Mouse (Mus musculus): ENCODE results near the gene Snx3. TPM values are rescaled to one million over a fixed set of nuclear protein-coding genes. Genes with fewer than 3 reads are reported as not detected.

Gene Snx3
- polyA plus RNA-seq, 1 experiment from 2014 or later = 326 TPM

GRCm38 (mm10) chr10:42580131-42580950 is 78.5 kb downstream of the Snx3 start:
- Histone ChIP-seq H3K4me1 (replicated peaks; ENCODE audit: insufficient read depth, low read length) (peaks cover 10% of the 10 kb centered on the region; the same call in 1 of the 2 replicates), H3K36me3 (ENCODE audit: insufficient read depth, low read length) (no peaks in the 10 kb centered on the region), H3K9me3 (replicated peaks; ENCODE audit: low read length) (no peaks in the 10 kb centered on the region), H3K4me3 (replicated peaks; ENCODE audit: low read depth, low read length) (no peak overlapping the region), H3K27me3 (ENCODE audit: insufficient read depth, low read length) (peaks cover 94% of the 10 kb centered on the region), H3K9ac (ENCODE audit: low read depth, low read length) (no peak overlapping the region), H3K27ac (no peak overlapping the region), H3K4me2 (ENCODE audit: low read length) (peak overlapping the region; percentile 31)
- WGBS = under 1% methylated on average over 29 of the region's 29 CpGs
- DNase-seq (ENCODE audit: low spot score) = no peak
- ATAC-seq (replicated peaks; ENCODE audit: low FRiP score, low read depth) = no peak
- TF ChIP-seq CTCF (IDR thresholded peaks at IDR 0.05; ENCODE audit: low read depth) = no peak

GRCm38 (mm10) chr10:42580951-42581277 is 79.1 kb downstream of the Snx3 start:
- H3K4me3 ChIP-seq (replicated peaks; ENCODE audit: low read depth, low read length) = no peak overlapping the region
- H3K27ac ChIP-seq = no peak overlapping the region
- WGBS = 6% methylated on average over 7 of the region's 7 CpGs
- H3K4me1 ChIP-seq (replicated peaks; ENCODE audit: insufficient read depth, low read length) = peaks cover 10% of the 10 kb centered on the region; the same call in 1 of the 2 replicates
- TF ChIP-seq CTCF (IDR thresholded peaks at IDR 0.05; ENCODE audit: low read depth) = no peak
- no peaks in the 10 kb centered on the region for H3K9me3 ChIP-seq (replicated peaks; ENCODE audit: low read length)
- H3K36me3 ChIP-seq (ENCODE audit: insufficient read depth, low read length) = no peaks in the 10 kb centered on the region
- H3K27me3 ChIP-seq (ENCODE audit: insufficient read depth, low read length) = peaks cover 94% of the 10 kb centered on the region
- H3K4me2 ChIP-seq (ENCODE audit: low read length) = no peak overlapping the region
- H3K9ac ChIP-seq (ENCODE audit: low read depth, low read length) = no peak overlapping the region
- ATAC-seq (replicated peaks; ENCODE audit: low FRiP score, low read depth) (no peak), DNase-seq (ENCODE audit: low spot score) (no peak)

DNA sequence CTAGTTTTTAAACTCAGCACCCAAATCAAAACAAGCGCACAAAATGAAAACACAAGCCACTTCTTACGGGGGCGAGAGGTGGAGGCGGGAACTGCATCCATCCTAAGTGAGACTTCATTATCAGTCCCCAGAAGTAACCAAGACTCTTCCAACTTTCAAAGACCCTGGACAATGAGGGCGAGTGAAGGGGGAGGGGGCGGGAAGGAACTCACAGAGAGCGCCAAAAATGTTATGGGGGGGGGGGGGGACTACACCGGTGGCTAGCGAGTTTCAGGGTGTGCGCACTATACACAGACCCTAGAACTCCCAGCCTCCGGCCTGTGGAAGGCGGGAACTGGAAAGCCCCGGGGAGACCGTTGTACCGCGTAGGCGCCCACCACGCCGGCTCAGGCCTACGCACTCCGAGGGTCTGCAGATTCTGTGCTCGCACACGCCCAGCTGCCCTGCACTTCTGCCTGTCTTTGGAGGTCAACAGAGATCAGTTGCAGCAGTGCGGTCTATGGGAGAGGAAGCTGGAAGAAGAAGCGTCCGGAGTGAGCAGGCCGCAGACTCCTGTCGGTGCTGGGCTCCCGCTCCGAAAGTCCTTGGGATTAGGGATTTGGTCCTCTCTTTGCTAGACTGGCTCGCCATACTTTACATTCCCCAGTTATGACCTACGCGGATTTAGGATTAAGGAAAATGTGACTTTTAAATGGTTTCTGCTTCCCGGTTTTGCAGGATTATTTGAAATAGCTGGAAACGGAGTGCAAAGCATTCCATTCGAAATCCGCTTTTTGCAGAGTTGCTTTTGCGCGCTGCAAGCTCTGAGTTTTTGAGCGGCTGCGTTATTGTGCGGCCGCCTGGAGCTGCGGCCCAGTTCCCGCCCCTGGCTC is 80.1 kb downstream of the Snx3 start:
- 2% methylated on average over 44 of the region's 45 CpGs for WGBS
- no peak overlapping the region for H3K9ac ChIP-seq (ENCODE audit: low read depth, low read length)
- no peak for TF ChIP-seq CTCF (IDR thresholded peaks at IDR 0.05; ENCODE audit: low read depth)
- H3K4me3 ChIP-seq (replicated peaks; ENCODE audit: low read depth, low read length) = no peak overlapping the region
- H3K27ac ChIP-seq = no peak overlapping the region
- no peak for ATAC-seq (replicated peaks; ENCODE audit: low FRiP score, low read depth)
- peaks cover 94% of the 10 kb centered on the region for H3K27me3 ChIP-seq (ENCODE audit: insufficient read depth, low read length)
- H3K4me2 ChIP-seq (ENCODE audit: low read length) = 0 out of 2 replicates have a peak overlapping the region, but pooled peaks have one; percentile 5
- no peaks in the 10 kb centered on the region for H3K36me3 ChIP-seq (ENCODE audit: insufficient read depth, low read length)
- no peak for DNase-seq (ENCODE audit: low spot score)
- peaks cover 10% of the 10 kb centered on the region; the same call in 1 of the 2 replicates for H3K4me1 ChIP-seq (replicated peaks; ENCODE audit: insufficient read depth, low read length)
- no peaks in the 10 kb centered on the region for H3K9me3 ChIP-seq (replicated peaks; ENCODE audit: low read length)

GRCm38 (mm10) chr10:42582566-42583110 is 80.8 kb downstream of the Snx3 start:
- no peaks in the 10 kb centered on the region for H3K36me3 ChIP-seq (ENCODE audit: insufficient read depth, low read length)
- H3K4me1 ChIP-seq (replicated peaks; ENCODE audit: insufficient read depth, low read length) = peaks cover 10% of the 10 kb centered on the region; the same call in 1 of the 2 replicates
- DNase-seq (ENCODE audit: low spot score) (no peak), ATAC-seq (replicated peaks; ENCODE audit: low FRiP score, low read depth) (no peak)
- TF ChIP-seq CTCF (IDR thresholded peaks at IDR 0.05; ENCODE audit: low read depth) = no peak
- H3K9me3 ChIP-seq (replicated peaks; ENCODE audit: low read length) = no peaks in the 10 kb centered on the region
- H3K4me2 ChIP-seq (ENCODE audit: low read length) = peak overlapping the region; percentile 5; the same call in 1 of the 2 replicates
- H3K27ac ChIP-seq = no peak overlapping the region
- H3K4me3 ChIP-seq (replicated peaks; ENCODE audit: low read depth, low read length) = no peak overlapping the region; the same call in 1 of the 2 replicates
- no peak overlapping the region for H3K9ac ChIP-seq (ENCODE audit: low read depth, low read length)
- WGBS = 2% methylated on average over 44 of the region's 44 CpGs
- peaks cover 92% of the 10 kb centered on the region for H3K27me3 ChIP-seq (ENCODE audit: insufficient read depth, low read length)

GRCm38 (mm10) chr10:42583157-42583872 is 81.5 kb downstream of the Snx3 start, which contains the start of the genes Nr2e1 and Ostm1:
Gene Nr2e1, minus strand, starts transcription at chr10:42583632.
Gene Ostm1, plus strand, starts transcription at chr10:42583822.
- ATAC-seq (replicated peaks; ENCODE audit: low FRiP score, low read depth) (no peak), DNase-seq (ENCODE audit: low spot score) (no peak)
- no peak within 1 kb of the TSS for H3K27ac ChIP-seq
- TF ChIP-seq CTCF (IDR thresholded peaks at IDR 0.05; ENCODE audit: low read depth) = no peak
- H3K4me3 ChIP-seq (replicated peaks; ENCODE audit: low read depth, low read length) = peak within 1 kb of the TSS; percentile 9; the same call in 1 of the 2 replicates
- under 1% methylated on average over 43 of the region's 43 CpGs for WGBS
- H3K4me1 ChIP-seq (replicated peaks; ENCODE audit: insufficient read depth, low read length) = peaks cover 10% of the 10 kb centered on the region; the same call in 1 of the 2 replicates
- H3K27me3 ChIP-seq (ENCODE audit: insufficient read depth, low read length) = peaks cover 91% of the 10 kb centered on the region
- H3K36me3 ChIP-seq (ENCODE audit: insufficient read depth, low read length) = no peaks in the 10 kb centered on the region
- no peaks in the 10 kb centered on the region for H3K9me3 ChIP-seq (replicated peaks; ENCODE audit: low read length)
- no peak within 1 kb of the TSS for H3K9ac ChIP-seq (ENCODE audit: low read depth, low read length)
- H3K4me2 ChIP-seq (ENCODE audit: low read length) = peak within 1 kb of the TSS; percentile 37
